Mouse (Mus musculus): ENCODE measurements around the gene Cd40.

DNA sequence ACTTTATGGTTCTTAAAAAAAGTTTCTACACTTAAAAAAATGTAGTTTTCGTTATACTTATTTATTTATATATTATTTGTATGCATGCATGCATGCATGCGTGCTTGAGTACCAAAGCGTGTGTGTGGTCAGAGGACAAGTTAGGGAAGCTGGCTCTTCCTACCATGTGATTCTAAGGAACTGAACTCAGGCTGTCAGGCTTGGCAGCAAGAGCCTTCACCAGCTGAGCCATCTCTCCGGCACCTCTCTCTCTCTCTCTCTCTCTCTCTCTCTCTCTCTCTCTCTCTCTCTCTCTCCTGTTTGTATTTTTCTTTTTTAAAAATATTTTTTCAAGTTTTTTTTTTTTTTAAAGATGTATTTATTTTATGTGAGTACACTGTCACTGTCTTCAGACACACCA is 4.5 kb downstream of the Cd40 start:
- TF ChIP-seq POLR2A (IDR thresholded peaks at IDR 0.05; ENCODE audit: insufficient read depth, low read depth, low read length) (no peak), CTCF (IDR thresholded peaks at IDR 0.05) (no peak)

Data from heart, adult 2 months (tissue).